Mouse (Mus musculus) heart, embryonic 10.5 days (tissue): ENCODE results near the gene Cadps. TPM values are rescaled to one million over a fixed set of nuclear protein-coding genes. Genes with fewer than 3 reads are reported as not detected.

ENCODE experiments used
- DNase-seq: peaks from one replicate; pipeline ENCODE4 v3.0.0-alpha.2; 2017; ENCODE audit warnings: low spot score
- H3K27ac ChIP-seq: fragments of 300-500 bp; sonication (generic); 2 replicates; pipeline ENCODE4 v1.5.1; 2016; ENCODE audit warnings: mild to moderate bottlenecking
- H3K27me3 ChIP-seq: fragments of 300-500 bp; sonication (generic); 2 replicates; pipeline ENCODE4 v1.6.1; 2016; ENCODE audit warnings: mild to moderate bottlenecking; ENCODE audit not compliant: poor library complexity, insufficient read depth, severe bottlenecking
- H3K36me3 ChIP-seq: fragments of 300-500 bp; sonication (generic); 2 replicates; pipeline ENCODE4 v1.6.1; 2016; ENCODE audit warnings: mild to moderate bottlenecking, moderate library complexity
- H3K4me1 ChIP-seq: fragments of 300-500 bp; sonication (generic); 2 replicates; pipeline ENCODE4 v1.6.1; 2016; ENCODE audit warnings: mild to moderate bottlenecking
- H3K4me3 ChIP-seq: fragments of 300-500 bp; sonication (generic); 2 replicates; pipeline ENCODE4 v1.5.1; 2016; ENCODE audit warnings: mild to moderate bottlenecking, moderate library complexity
- H3K9me3 ChIP-seq: fragments of 300-500 bp; sonication (generic); 2 replicates; pipeline ENCODE4 v1.6.1; 2016; ENCODE audit warnings: mild to moderate bottlenecking, moderate library complexity
- WGBS: fragments of 180-500 bp; shearing (Covaris S2); methylation state at CpG from one replicate; pipeline ENCODE4 v1.1.7; 2016; 5-methylcytosine and 5-hydroxymethylcytosine counted together
- polyA plus RNA-seq: library from polyadenylated mRNA; unstranded; fragments of >200 nt; fragmentation: Nextera tagmentation; extraction: Ambion mirVana; gene quantifications from 2 replicates; pipeline ENCODE4 v1.2.1, GENCODE M21; 2016

Gene Cadps
- polyA plus RNA-seq, 1 experiment from 2014 or later = 0.65 TPM

GRCm38 (mm10) chr14:12344746-12345240 lies 478.1 kb downstream of the Cadps start:
- Histone ChIP-seq H3K4me1 (peaks cover 32% of the 10 kb centered on the region), H3K36me3 (no peaks in the 10 kb centered on the region), H3K27me3 (peaks cover 99% of the 10 kb centered on the region), H3K9me3 (no peaks in the 10 kb centered on the region), H3K27ac (no peak overlapping the region), H3K4me3 (peak overlapping the region; percentile 37)
- peak; percentile 76 for DNase-seq
- under 1% methylated on average over 39 of the region's 39 CpGs for WGBS

- peaks cover 99% of the 10 kb centered on the region for H3K27me3 ChIP-seq
- H3K4me1 ChIP-seq = peaks cover 32% of the 10 kb centered on the region
- no peak overlapping the region for H3K27ac ChIP-seq
Measured at GRCm38 (mm10) chr14:12344061-12344745, 478.7 kb downstream of the Cadps start.

GRCm38 (mm10) chr14:12343451-12343941 lies 479.4 kb downstream of the Cadps start:
- peak; percentile 73 for DNase-seq
- Histone ChIP-seq H3K27ac (no peak overlapping the region), H3K27me3 (peaks cover 99% of the 10 kb centered on the region), H3K9me3 (no peaks in the 10 kb centered on the region), H3K36me3 (no peaks in the 10 kb centered on the region), H3K4me1 (peaks cover 32% of the 10 kb centered on the region), H3K4me3 (no peak overlapping the region)
- WGBS = 1% methylated on average over 20 of the region's 20 CpGs

More at GRCm38 (mm10) chr14:12344061-12344745, 478.7 kb downstream of the Cadps start:
- H3K4me3 ChIP-seq = peak overlapping the region; percentile 37
- no peaks in the 10 kb centered on the region for H3K36me3 ChIP-seq
- WGBS = 2% methylated on average over 24 of the region's 24 CpGs
- peak; percentile 75 for DNase-seq
- no peaks in the 10 kb centered on the region for H3K9me3 ChIP-seq

GRCm38 (mm10) chr14:12342458-12343131 lies 480.3 kb downstream of the Cadps start:
- Histone ChIP-seq H3K4me1 (peaks cover 32% of the 10 kb centered on the region), H3K27ac (no peak overlapping the region), H3K4me3 (no peak overlapping the region), H3K9me3 (no peaks in the 10 kb centered on the region), H3K27me3 (peaks cover 99% of the 10 kb centered on the region), H3K36me3 (no peaks in the 10 kb centered on the region)
- 1% methylated on average over 23 of the region's 23 CpGs for WGBS
- DNase-seq = peak; percentile 64

DNA sequence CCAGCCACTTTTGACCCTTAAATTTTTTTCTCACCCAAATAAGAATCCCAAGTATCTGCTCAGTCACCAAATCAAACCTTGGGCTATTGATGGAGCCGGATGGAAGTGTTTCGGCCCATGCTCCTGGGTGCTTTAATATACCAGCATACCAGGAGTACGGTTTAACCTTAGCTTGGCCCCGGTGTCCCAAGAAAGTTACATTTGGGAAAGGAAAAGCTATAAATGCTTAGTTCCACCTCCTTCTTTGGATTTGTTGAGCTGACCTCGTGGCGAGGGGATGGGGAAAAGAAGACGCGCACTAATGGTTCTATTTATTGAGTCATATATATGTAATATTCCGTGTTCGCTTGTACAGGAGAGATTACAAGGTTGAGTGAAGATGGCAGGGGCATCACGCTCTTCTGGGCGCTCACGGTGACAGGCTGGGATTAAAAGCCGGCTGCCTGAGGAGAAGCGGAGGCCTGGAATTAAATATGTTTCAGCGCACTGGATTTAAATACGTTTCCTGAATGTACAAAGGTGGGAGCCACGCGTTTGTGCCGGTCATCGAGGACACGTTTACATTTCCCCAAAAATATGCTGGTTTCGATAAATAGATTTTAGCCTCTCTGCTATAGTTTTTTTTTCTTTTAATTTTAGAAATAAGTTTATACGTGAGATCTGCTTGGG lies 481.0 kb downstream of the Cadps start:
- no peaks in the 10 kb centered on the region for H3K9me3 ChIP-seq
- no peak overlapping the region for H3K4me3 ChIP-seq
- H3K27me3 ChIP-seq = peaks cover 99% of the 10 kb centered on the region
- DNase-seq = peak; percentile 59
- H3K27ac ChIP-seq = no peak overlapping the region
- no peaks in the 10 kb centered on the region for H3K36me3 ChIP-seq
- H3K4me1 ChIP-seq = peaks cover 32% of the 10 kb centered on the region
- WGBS = 2% methylated on average over 24 of the region's 24 CpGs

GRCm38 (mm10) chr14:12341075-12341788 lies 481.6 kb downstream of the Cadps start:
- no peaks in the 10 kb centered on the region for H3K9me3 ChIP-seq
- no peak overlapping the region for H3K27ac ChIP-seq
- H3K27me3 ChIP-seq = peaks cover 99% of the 10 kb centered on the region
- peak overlapping the region; percentile 33 for H3K4me3 ChIP-seq
- no peaks in the 10 kb centered on the region for H3K36me3 ChIP-seq
- peak; percentile 78 for DNase-seq
- under 1% methylated on average over 42 of the region's 42 CpGs for WGBS
- H3K4me1 ChIP-seq = peaks cover 31% of the 10 kb centered on the region

- peaks cover 99% of the 10 kb centered on the region for H3K27me3 ChIP-seq
- peaks cover 23% of the 10 kb centered on the region for H3K4me1 ChIP-seq
- DNase-seq = peak; percentile 69
- H3K36me3 ChIP-seq = no peaks in the 10 kb centered on the region
- no peaks in the 10 kb centered on the region for H3K9me3 ChIP-seq
- H3K27ac ChIP-seq = no peak overlapping the region
- WGBS = under 1% methylated on average over 19 of the region's 19 CpGs
- H3K4me3 ChIP-seq = peak overlapping the region; percentile 33; the same call in 1 of the 2 replicates
Measured at GRCm38 (mm10) chr14:12340238-12341074, 482.4 kb downstream of the Cadps start.

DNA sequence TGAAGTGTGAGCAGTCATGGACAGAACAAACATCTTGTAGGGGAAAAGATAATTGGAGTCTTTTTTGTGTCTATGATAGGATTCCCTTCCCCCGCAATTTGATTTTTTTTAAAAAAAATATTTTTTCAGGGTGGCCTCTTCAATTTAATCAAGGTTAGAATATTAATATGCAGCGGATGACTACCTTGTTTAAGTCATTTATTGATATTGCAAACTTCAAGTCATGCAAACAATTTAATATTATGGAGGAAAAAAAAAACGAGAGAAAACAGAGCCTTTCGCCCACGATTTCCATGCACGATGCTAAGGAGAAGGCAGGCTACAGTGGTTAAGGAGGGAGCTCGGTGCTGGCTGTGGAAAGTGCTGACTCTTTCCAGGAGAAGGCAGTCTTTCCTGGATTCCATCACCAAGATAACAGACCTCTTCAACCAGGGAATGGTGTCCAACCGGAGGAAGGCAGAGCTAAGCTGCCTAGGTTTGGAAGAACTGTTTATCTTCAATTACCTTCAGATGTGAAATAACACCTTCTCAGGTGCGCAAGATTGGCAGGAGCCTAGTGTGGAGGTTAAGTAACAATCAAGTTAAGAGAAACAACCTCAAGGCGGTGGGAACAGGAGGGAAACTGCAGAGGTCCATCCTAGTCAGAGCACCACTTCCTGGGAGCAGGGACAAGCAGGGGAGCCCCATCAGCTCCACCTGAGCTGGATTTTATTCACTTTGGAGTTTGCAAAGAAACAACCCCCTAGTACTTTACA lies 483.9 kb downstream of the Cadps start:
- peaks cover 99% of the 10 kb centered on the region for H3K27me3 ChIP-seq
- H3K4me3 ChIP-seq = no peak overlapping the region
- peaks cover 12% of the 10 kb centered on the region; the same call in 1 of the 2 replicates for H3K4me1 ChIP-seq
- H3K9me3 ChIP-seq = no peaks in the 10 kb centered on the region
- WGBS = 2% methylated on average over 10 of the region's 10 CpGs
- no peak overlapping the region for H3K27ac ChIP-seq
- DNase-seq = peak; percentile 61
- H3K36me3 ChIP-seq = no peaks in the 10 kb centered on the region

- Histone ChIP-seq H3K27me3 (peaks cover 98% of the 10 kb centered on the region), H3K27ac (no peak overlapping the region)
Measured at GRCm38 (mm10) chr14:12337998-12338809, 484.7 kb downstream of the Cadps start.

GRCm38 (mm10) chr14:12337421-12337997 lies 485.4 kb downstream of the Cadps start:
- H3K4me1 ChIP-seq = peaks cover 12% of the 10 kb centered on the region; the same call in 1 of the 2 replicates
- no peak overlapping the region for H3K4me3 ChIP-seq
- H3K9me3 ChIP-seq = no peaks in the 10 kb centered on the region
- DNase-seq = peak; percentile 68
- no peak overlapping the region for H3K27ac ChIP-seq
- peaks cover 95% of the 10 kb centered on the region for H3K27me3 ChIP-seq
- no peaks in the 10 kb centered on the region for H3K36me3 ChIP-seq
- WGBS = 7% methylated on average over 8 of the region's 8 CpGs

More at GRCm38 (mm10) chr14:12337998-12338809, 484.7 kb downstream of the Cadps start:
- Histone ChIP-seq H3K4me1 (peaks cover 12% of the 10 kb centered on the region; the same call in 1 of the 2 replicates), H3K4me3 (no peak overlapping the region), H3K36me3 (no peaks in the 10 kb centered on the region), H3K9me3 (no peaks in the 10 kb centered on the region)
- DNase-seq = peak; percentile 57
- whole genome bisulfite sequencing = 3% methylated on average over 16 of the region's 16 CpGs
